Mouse (Mus musculus) testis, adult 2 months (tissue): ENCODE measurements around the gene Sez6l. TPM values are rescaled to one million over a fixed set of nuclear protein-coding genes. Genes with fewer than 3 reads are reported as not detected.
A peak's percentile ranks its signal among the peaks of the same experiment; 100 is the strongest.
"Not testable (repeated sequence)": the region's sequence is repeated elsewhere in the genome, so short reads cannot be mapped to it uniquely, and the experiment has no call there.

Experiments
- H3K27ac ChIP-seq: fragments of 200-500 bp; 2 replicates; pipeline ENCODE4 v1.5.1; 2012; ENCODE audit warnings: low read depth, low read length; ENCODE audit not compliant: control insufficient read depth, insufficient read depth
- H3K27me3 ChIP-seq: fragments of 200-500 bp; 2 replicates; pipeline ENCODE4 v1.6.1; 2012; ENCODE audit warnings: mild to moderate bottlenecking, low read length, moderate library complexity; ENCODE audit not compliant: control insufficient read depth, insufficient read depth
- H3K36me3 ChIP-seq: fragments of 200-500 bp; 2 replicates; pipeline ENCODE4 v1.6.1; 2012; ENCODE audit warnings: mild to moderate bottlenecking, low read length; ENCODE audit not compliant: control insufficient read depth, insufficient read depth
- H3K4me1 ChIP-seq: fragments of 200-500 bp; 2 replicates; pipeline ENCODE4 v1.6.1; 2012; ENCODE audit warnings: low read length; ENCODE audit not compliant: control insufficient read depth, insufficient read depth
- H3K4me3 ChIP-seq: fragments of 200-500 bp; 2 replicates; pipeline ENCODE4 v1.5.1; 2012; ENCODE audit warnings: low read depth, mild to moderate bottlenecking, low read length, moderate library complexity, mixed read lengths; ENCODE audit not compliant: control insufficient read depth
- CTCF ChIP-seq: fragments of 200-500 bp; IDR thresholded peaks from 2 replicates; pipeline ENCODE4 v1.5.1; 2012; ENCODE audit warnings: low read depth, mild to moderate bottlenecking, inconsistent platforms, low read length, moderate library complexity; ENCODE audit not compliant: control insufficient read depth, insufficient read depth, insufficient replicate concordance
- POLR2A ChIP-seq: fragments of 200-500 bp; IDR thresholded peaks from 2 replicates; pipeline ENCODE4 v1.6.1; 2012; ENCODE audit warnings: low read depth, mild to moderate bottlenecking, inconsistent platforms, low read length, moderate library complexity; ENCODE audit not compliant: control insufficient read depth
- polyA plus RNA-seq: library from polyadenylated mRNA; depleted of rRNA; stranded (reverse); fragments of >200 nt; gene quantifications from 2 replicates; pipeline ENCODE4 v1.2.3, GENCODE M21; 2012

Sez6l gene
- polyA plus RNA-seq, 1 experiment, result 6.9 TPM

GRCm38 (mm10) chr5:112427283-112427682, 149.7 kb downstream of the Sez6l start:
- Histone ChIP-seq H3K4me1 (peaks cover 4% of the 10 kb centered on the region; the same call in 1 of the 2 replicates), H3K27ac (no peak overlapping the region), H3K27me3 (no peaks in the 10 kb centered on the region; the same call in 1 of the 2 replicates), H3K36me3 (no peaks in the 10 kb centered on the region), H3K4me3 (no peak overlapping the region)
- TF ChIP-seq CTCF, result peak; percentile 82; the same call in 1 of the 2 replicates
- no peak for TF ChIP-seq POLR2A

DNA sequence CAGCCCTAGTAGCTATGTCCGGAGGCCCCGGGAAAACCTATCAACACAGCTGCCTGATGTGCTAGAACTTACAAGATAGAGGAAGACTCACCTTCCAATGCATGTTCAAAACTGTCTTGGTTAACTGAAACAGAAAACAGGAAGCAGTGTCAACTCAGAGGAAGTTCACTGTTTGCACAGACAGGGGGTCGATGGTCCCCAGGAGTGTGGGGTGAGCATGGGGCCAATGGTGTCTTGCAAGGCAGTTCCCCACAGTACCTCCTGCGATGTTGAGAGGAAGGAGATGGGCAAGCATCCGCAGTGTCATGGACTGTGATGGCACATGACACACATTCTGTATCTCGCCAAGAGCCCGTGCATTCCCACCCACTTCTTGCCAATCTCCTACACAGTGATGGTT, 150.3 kb downstream of the Sez6l start:
- Histone ChIP-seq H3K27me3 (no peaks in the 10 kb centered on the region; the same call in 1 of the 2 replicates), H3K27ac (no peak overlapping the region), H3K4me3 (no peak overlapping the region), H3K36me3 (no peaks in the 10 kb centered on the region), H3K4me1 (peaks cover 4% of the 10 kb centered on the region; the same call in 1 of the 2 replicates)
- TF ChIP-seq POLR2A (no peak), CTCF (no peak)

DNA sequence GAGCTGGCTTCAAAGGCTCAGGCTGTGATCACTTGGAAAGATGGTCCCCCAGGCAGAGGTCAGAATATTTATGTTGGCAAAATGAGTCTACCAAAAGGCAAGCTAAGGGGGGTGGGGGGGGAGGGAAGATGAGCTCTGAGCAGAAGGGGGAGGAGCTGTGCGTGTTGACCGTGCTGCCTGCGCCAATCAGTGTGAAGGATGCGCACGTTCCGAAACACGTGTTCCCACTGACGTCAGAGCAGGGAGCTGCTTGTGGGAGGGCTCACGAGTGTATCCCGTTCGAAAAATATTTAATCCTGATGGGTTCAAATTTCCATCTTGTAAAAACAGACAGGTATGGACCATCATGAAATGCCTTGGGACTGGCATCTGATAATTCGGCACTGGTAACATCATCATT, 157.4 kb downstream of the Sez6l start:
- H3K4me3 ChIP-seq, result no peak overlapping the region
- H3K36me3 ChIP-seq, result no peaks in the 10 kb centered on the region
- peaks cover 2% of the 10 kb centered on the region for H3K4me1 ChIP-seq
- no peak overlapping the region for H3K27ac ChIP-seq
- no peaks in the 10 kb centered on the region for H3K27me3 ChIP-seq
- no peak for TF ChIP-seq CTCF

DNA sequence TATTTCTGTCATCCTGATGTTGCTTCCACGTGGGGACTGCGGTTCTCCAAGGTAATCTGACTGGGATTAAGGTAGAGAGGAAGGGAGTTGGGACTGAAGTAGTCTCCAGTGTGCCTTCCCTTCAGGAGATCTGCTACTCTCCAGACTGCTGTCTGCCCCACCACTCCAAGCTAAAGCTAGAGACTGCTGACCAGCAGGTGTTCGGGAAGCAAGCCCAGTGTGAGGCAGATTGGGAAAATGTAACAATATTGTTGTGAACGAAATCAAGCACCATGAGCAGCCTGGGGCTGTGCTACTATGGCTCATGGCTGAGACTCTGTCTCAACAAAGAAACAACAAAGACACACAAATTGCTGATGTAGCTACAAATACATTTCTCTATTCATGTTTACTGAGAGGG, 159.0 kb downstream of the Sez6l start:
- Histone ChIP-seq H3K4me3 (no peak overlapping the region), H3K27ac (no peak overlapping the region), H3K4me1 (peaks cover 2% of the 10 kb centered on the region), H3K36me3 (no peaks in the 10 kb centered on the region), H3K27me3 (no peaks in the 10 kb centered on the region)
- TF ChIP-seq CTCF, result no peak

DNA sequence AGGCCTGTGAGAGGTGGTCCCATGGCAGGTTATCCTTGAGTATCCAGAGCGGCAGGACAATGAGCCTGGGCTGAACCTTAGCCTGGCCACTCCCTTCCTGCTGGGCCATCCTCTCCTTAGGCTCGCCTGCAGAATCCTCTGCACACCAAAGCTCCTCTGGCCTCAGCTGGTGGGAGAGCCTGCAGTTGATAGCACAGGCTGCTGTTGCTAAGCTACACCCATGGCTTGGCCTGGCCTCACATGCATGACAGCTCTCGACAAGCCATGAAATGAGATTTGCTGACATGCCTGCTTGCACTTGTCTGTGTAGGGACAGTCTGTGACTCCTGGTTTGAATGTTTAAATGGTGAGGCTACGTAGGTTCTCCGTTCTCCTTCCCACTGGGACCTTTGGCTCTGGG, 160.3 kb downstream of the Sez6l start:
- Histone ChIP-seq H3K27me3 (no peaks in the 10 kb centered on the region), H3K27ac (no peak overlapping the region), H3K4me3 (no peak overlapping the region), H3K36me3 (no peaks in the 10 kb centered on the region), H3K4me1 (peaks cover 4% of the 10 kb centered on the region)
- TF ChIP-seq CTCF (no peak), POLR2A (no peak)

DNA sequence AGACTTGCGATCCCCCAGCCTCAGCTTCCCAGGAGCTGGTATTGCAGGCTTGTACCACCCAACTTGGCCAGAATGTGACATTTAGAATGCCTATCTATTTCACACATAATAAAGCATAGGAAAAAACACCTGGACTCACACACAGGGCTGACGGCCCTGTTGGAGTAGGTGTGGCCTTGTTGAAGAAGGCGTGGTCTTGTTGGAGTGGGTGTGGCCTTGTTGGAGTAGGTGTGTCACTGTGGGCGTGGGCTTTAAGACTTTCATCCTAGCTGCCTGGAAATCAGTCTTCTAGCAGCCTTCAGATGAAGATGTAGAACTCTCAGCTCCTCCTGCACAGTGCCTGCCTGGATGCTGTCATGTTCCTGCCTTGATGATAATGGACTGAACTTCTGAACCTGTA, 164.2 kb downstream of the Sez6l start:
- not testable (repeated sequence) for H3K4me3 ChIP-seq, H3K36me3 ChIP-seq, H3K27ac ChIP-seq, H3K27me3 ChIP-seq, H3K4me1 ChIP-seq

GRCm38 (mm10) chr5:112411514-112412335, 165.3 kb downstream of the Sez6l start:
- H3K36me3 ChIP-seq, result no peaks in the 10 kb centered on the region
- H3K27me3 ChIP-seq, result no peaks in the 10 kb centered on the region
- no peak overlapping the region for H3K27ac ChIP-seq
- TF ChIP-seq POLR2A (no peak), CTCF (no peak)
- no peak overlapping the region for H3K4me3 ChIP-seq
- peaks cover 5% of the 10 kb centered on the region for H3K4me1 ChIP-seq

DNA sequence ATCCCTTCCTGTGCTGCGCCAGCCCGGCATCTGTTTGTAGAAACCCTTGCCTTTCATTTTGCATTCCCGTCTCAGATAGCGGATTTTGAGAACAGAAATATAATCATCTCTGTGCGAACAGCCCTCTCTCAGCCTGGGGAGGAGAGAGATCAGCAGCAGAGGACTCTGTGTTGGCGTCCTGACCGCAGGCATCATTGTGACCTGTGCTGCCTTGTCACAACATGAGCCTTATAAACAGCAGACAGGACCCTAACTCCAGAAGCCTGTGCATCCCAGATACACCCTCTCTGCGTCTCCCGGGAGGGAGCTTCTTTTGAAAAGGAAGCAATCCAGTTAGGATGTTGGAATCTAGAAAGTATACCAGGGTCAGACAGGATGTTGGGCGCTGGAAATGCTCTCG, 165.9 kb downstream of the Sez6l start:
- H3K4me3 ChIP-seq, result no peak overlapping the region
- peaks cover 5% of the 10 kb centered on the region for H3K4me1 ChIP-seq
- H3K27me3 ChIP-seq, result no peaks in the 10 kb centered on the region
- no peaks in the 10 kb centered on the region for H3K36me3 ChIP-seq
- H3K27ac ChIP-seq, result no peak overlapping the region
- TF ChIP-seq POLR2A (no peak), CTCF (no peak)
